Mouse (Mus musculus): ENCODE results near the gene Eif3k. TPM values are rescaled to one million over a fixed set of nuclear protein-coding genes. Genes with fewer than 3 reads are reported as not detected.

Eif3k gene
- polyA plus RNA-seq, 1 experiment: 320 TPM

DNA sequence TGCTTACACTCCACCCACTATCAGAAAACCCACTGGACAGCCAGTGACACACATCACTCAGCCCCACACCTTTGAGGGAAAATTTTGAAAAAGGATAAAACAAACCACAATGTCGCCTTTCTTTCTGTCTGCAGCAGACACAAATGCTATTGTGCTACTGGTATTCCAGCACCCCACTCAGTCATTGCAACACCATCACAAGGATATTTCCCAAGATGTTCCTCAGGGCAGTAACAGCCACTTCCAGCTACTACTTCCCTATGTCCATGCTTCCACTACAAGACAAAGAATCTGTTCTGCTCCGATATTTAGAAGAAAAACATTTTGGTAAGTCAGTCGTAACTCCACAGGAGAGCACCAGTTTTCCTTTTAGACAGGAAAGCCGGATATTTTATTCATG lies 26.9 kb downstream of the Eif3k start:
- TF ChIP-seq CTCF (IDR thresholded peaks at IDR 0.05; ENCODE audit: extremely low read depth, insufficient read depth, low read length) (no peak), POLR2A (IDR thresholded peaks at IDR 0.05; ENCODE audit: extremely low read depth, insufficient read depth, low read length) (no peak)
- H3K27ac ChIP-seq (ENCODE audit: insufficient read depth, low read length): no peak overlapping the region; the same call in 1 of the 2 replicates
- H3K4me3 ChIP-seq (ENCODE audit: insufficient read depth, low read length): no peak overlapping the region
- peaks cover 11% of the 10 kb centered on the region for H3K4me1 ChIP-seq (ENCODE audit: control insufficient read depth, insufficient read depth, low read length)

DNA sequence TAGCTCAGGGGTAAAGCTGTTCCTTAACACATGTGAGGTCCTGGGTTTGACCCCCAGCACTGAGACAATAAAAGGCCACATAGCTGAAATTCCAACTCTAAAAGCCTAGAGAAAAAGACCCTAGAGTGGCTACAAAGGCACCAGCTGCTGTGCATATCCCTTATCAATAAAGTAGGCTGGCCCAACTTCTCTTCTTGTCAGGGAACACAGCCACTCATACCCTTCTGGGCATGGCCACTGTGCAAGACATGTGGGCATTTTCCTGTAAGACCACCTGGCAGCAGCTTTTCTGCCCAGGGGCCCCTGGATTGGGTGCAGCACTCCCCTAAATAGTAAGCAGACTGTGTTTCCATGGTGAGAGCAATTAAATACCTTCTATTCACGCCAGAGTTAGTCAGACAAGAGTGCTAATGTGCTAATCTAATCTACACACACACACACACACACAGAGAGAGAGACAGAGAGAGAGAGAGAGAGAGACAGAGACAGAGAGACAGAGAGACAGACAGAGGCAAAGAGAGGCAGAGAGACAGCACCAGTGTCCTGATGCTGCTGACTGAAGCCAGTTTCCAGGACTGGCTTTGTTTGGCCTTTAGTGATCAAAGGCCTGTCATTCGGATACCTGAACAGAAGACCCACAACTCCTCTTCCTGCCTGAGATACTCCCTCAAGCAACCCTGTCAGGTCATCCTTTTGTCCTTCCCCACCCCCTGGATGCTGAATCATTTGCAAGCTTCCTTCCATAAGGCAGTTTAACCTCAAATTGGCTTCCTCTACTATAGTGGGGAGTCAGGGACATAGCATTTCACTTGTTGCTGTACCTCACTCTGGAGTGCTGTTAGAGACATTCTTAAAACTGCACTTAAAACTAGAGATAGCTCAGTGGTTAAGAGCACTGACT lies 27.9 kb downstream of the Eif3k start:
- no peak overlapping the region for H3K27ac ChIP-seq (ENCODE audit: insufficient read depth, low read length)
- H3K4me3 ChIP-seq (ENCODE audit: insufficient read depth, low read length): no peak overlapping the region
- TF ChIP-seq POLR2A (IDR thresholded peaks at IDR 0.05; ENCODE audit: extremely low read depth, insufficient read depth, low read length): no peak
- no peak for TF ChIP-seq CTCF (IDR thresholded peaks at IDR 0.05; ENCODE audit: extremely low read depth, insufficient read depth, low read length)
- peaks cover 7% of the 10 kb centered on the region for H3K4me1 ChIP-seq (ENCODE audit: control insufficient read depth, insufficient read depth, low read length)

DNA sequence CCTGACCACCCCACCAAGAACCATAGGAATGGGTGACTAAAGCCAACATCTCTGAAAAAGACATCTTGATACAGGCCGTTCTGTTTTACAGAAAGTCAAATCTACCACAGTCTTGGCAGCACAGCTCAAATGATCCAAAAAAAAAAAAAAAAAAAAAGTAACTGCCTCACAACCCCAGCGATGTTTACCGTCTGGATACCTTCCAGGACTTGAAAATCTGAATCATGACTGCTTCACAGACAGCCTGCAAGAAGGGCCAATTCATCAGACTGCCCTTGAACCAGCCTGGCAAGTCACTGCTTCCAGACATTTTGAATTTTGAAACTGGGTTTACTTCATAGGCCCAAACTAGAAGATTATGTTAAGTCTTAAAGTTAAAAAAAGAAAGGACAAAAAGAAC lies 28.9 kb downstream of the Eif3k start:
- peaks cover 8% of the 10 kb centered on the region for H3K4me1 ChIP-seq (ENCODE audit: control insufficient read depth, insufficient read depth, low read length)
- TF ChIP-seq CTCF (IDR thresholded peaks at IDR 0.05; ENCODE audit: extremely low read depth, insufficient read depth, low read length) (no peak), POLR2A (IDR thresholded peaks at IDR 0.05; ENCODE audit: extremely low read depth, insufficient read depth, low read length) (no peak)
- no peak overlapping the region for H3K27ac ChIP-seq (ENCODE audit: insufficient read depth, low read length)
- no peak overlapping the region for H3K4me3 ChIP-seq (ENCODE audit: insufficient read depth, low read length)

DNA sequence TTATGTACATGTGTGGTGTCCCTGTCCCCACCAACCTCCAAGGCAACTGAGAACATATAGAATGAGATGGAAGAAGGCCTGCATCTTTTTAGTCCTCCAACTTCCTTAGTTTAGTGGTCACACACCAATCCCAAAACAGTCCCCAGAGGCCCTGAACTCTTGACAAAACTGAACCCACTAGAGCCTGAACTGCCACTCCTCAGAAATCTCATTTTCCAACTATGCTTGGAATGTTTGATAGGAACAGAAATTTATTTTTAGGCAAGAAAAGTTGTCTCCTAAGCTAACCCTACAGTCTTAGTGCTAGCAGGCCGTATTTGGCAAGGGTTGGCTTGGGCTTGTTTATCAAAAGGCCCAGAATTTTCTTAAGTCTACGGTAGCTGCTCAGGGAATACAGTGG lies 29.9 kb downstream of the Eif3k start:
- Histone ChIP-seq H3K4me1 (ENCODE audit: control insufficient read depth, insufficient read depth, low read length) (peaks cover 6% of the 10 kb centered on the region), H3K4me3 (ENCODE audit: insufficient read depth, low read length) (no peak overlapping the region), H3K27ac (ENCODE audit: insufficient read depth, low read length) (no peak overlapping the region)
- TF ChIP-seq CTCF (IDR thresholded peaks at IDR 0.05; ENCODE audit: extremely low read depth, insufficient read depth, low read length): no peak
- no peak for TF ChIP-seq POLR2A (IDR thresholded peaks at IDR 0.05; ENCODE audit: extremely low read depth, insufficient read depth, low read length)

DNA sequence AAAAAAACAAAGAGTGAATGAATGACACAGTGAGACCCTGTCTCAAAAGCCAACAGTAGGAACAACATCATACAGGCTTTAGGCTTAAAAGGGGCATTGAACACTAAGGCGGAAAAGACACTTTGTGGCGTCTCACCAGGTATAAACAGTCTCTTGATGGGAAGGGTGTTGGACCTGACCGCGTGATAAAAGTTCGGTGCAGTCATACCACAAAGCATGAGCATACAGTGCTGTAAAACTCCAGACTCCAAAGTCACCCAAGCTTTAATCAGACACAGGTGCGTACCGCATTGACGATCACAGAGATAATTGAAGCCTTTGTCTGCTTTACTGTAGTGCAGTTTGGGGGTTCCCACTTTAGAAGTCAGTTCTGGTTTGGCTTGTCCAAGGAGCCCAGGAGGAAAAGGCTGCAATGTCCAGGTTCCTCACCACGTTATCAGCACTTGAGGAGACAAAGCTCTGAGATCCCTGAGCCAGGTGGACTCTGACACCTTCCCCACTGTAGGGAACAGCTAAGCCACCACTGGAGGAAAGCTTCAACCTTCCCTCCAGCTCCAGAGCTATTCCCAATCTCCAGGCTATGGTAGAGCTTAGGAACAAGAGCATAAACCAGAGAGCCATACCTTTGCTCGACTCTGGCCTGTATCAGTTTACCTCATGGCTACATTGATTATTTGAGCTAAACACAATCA lies 31.2 kb downstream of the Eif3k start:
- peaks cover 10% of the 10 kb centered on the region for H3K4me1 ChIP-seq (ENCODE audit: control insufficient read depth, insufficient read depth, low read length)
- no peak overlapping the region for H3K27ac ChIP-seq (ENCODE audit: insufficient read depth, low read length)
- no peak overlapping the region for H3K4me3 ChIP-seq (ENCODE audit: insufficient read depth, low read length)
- TF ChIP-seq POLR2A (IDR thresholded peaks at IDR 0.05; ENCODE audit: extremely low read depth, insufficient read depth, low read length): no peak
- TF ChIP-seq CTCF (IDR thresholded peaks at IDR 0.05; ENCODE audit: extremely low read depth, insufficient read depth, low read length): no peak

DNA sequence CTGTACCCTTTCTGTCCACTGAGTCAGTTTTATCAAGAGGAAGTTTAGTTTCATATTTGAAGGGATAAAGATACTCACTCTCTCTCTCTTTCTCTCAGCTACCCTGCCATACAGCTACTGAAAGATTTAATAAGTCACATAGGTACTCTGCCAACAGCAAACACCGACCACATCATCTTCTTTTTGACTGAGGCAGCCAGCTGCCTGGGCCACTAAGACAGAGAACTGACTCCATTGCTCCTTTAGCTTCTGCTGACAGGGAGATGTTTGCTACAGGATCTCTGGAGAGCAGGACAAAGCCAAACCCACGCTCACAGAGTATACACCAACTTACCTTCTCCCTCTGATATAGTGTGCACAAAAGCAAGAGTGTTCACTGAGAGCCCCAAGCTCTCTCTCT lies 32.4 kb downstream of the Eif3k start:
- no peak for TF ChIP-seq CTCF (IDR thresholded peaks at IDR 0.05; ENCODE audit: extremely low read depth, insufficient read depth, low read length)
- no peak for TF ChIP-seq POLR2A (IDR thresholded peaks at IDR 0.05; ENCODE audit: extremely low read depth, insufficient read depth, low read length)
- Histone ChIP-seq H3K4me1 (ENCODE audit: control insufficient read depth, insufficient read depth, low read length) (peaks cover 9% of the 10 kb centered on the region), H3K4me3 (ENCODE audit: insufficient read depth, low read length) (no peak overlapping the region), H3K27ac (ENCODE audit: insufficient read depth, low read length) (no peak overlapping the region)

DNA sequence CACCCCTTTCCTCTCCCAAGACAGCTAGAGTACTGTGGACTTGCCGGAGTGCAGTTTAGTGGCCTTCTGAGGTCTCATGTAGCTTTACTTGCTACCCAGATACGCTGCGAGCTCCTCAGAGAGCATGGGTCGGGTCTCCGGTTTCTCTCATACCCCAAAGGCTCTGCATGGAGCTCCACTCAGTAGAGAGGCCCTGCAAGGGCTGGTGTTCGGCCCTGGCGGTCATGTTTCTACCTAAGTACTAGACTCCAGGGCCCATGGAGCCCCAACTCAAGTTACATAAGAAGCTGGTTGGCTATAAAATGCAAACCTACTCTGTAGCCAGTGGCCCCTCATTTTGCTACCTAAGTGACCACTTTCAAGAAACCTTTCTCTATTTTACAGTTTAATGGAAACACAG lies 32.9 kb downstream of the Eif3k start:
- H3K27ac ChIP-seq (ENCODE audit: insufficient read depth, low read length): no peak overlapping the region

DNA sequence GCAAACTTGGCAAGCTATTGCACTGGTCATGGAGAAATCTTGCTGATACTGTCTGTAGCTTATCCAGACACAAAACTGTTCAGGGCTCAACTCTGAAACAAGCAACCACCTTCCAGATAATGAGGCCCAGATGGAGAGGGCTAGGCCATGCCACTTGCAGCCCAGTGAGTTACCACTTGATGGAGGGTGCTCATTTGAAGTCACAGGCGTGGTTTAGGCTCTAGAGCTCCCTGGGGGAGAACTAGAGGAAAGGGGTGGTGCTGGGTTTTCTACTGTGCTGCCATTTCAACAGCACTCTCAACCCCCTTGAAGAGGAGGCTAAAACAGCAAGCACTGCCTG lies 35.4 kb downstream of the Eif3k start:
- H3K4me1 ChIP-seq (ENCODE audit: control insufficient read depth, insufficient read depth, low read length): peaks cover 14% of the 10 kb centered on the region

More for the DNA sequence above, 32.9 kb downstream of the Eif3k start:
- H3K4me1 ChIP-seq (ENCODE audit: control insufficient read depth, insufficient read depth, low read length): peaks cover 7% of the 10 kb centered on the region
- H3K4me3 ChIP-seq (ENCODE audit: insufficient read depth, low read length): no peak overlapping the region
- TF ChIP-seq CTCF (IDR thresholded peaks at IDR 0.05; ENCODE audit: extremely low read depth, insufficient read depth, low read length) (no peak), POLR2A (IDR thresholded peaks at IDR 0.05; ENCODE audit: extremely low read depth, insufficient read depth, low read length) (no peak)

DNA sequence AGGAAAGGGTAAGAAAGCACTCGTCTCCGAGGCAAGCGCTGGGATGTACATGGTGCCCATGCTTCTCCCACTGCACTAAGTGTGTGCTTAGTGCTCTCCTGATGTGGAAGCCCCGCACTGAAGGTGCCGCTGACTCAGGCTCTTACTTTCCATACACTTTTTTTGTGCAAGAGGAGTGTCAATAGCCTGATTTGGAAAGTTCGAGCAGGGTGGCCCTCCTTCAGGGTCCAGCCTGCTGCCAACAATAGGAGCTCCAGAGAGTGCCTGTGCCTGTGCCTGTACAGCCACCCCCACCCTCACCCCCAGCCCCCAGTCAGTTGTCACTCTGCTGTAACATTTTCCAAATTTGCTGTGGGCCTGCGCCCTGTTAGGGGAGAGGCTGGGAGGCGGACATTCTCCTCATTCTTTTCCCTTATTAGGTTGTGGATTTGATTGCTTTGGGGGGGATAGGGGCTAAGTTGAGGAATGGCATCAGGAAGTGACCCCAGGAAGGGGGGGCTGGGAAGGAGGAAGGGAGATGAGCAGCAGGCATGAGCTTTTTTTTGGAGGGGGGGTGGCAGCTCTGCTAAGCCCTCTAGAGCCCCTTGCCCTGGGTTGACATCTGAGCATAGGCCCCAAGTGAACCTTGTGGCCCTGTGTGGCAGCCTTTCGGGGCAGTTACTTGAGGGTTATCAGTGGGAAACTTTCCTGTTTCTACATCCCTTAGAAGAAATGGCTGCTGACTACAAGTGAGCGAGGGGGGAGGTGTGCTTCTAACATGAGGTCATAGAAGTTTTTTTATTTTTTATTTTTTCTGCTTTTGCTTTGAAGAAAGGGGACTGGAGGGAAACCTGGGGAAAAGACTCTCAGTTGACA lies 36.0 kb downstream of the Eif3k start:
- Histone ChIP-seq H3K27ac (ENCODE audit: insufficient read depth, low read length) (peak overlapping the region; percentile 75), H3K4me3 (ENCODE audit: insufficient read depth, low read length) (no peak overlapping the region), H3K4me1 (ENCODE audit: control insufficient read depth, insufficient read depth, low read length) (peaks cover 14% of the 10 kb centered on the region)
- TF ChIP-seq POLR2A (IDR thresholded peaks at IDR 0.05; ENCODE audit: extremely low read depth, insufficient read depth, low read length) (no peak), CTCF (IDR thresholded peaks at IDR 0.05; ENCODE audit: extremely low read depth, insufficient read depth, low read length) (no peak)

More for the DNA sequence above, 35.4 kb downstream of the Eif3k start:
- Histone ChIP-seq H3K27ac (ENCODE audit: insufficient read depth, low read length) (peak overlapping the region; percentile 75), H3K4me3 (ENCODE audit: insufficient read depth, low read length) (no peak overlapping the region)
- TF ChIP-seq POLR2A (IDR thresholded peaks at IDR 0.05; ENCODE audit: extremely low read depth, insufficient read depth, low read length) (no peak), CTCF (IDR thresholded peaks at IDR 0.05; ENCODE audit: extremely low read depth, insufficient read depth, low read length) (no peak)

Measured in cortical plate, adult 2 months (tissue).